Mouse (Mus musculus): ENCODE data around the gene Fam126a.

- TF ChIP-seq EP300 (IDR thresholded peaks at IDR 0.05; ENCODE audit: insufficient read depth, low read depth, low read length) (no peak), POLR2A (IDR thresholded peaks at IDR 0.05; ENCODE audit: insufficient read depth, low read length) (no peak)
Measured at GRCm38 (mm10) chr5:23909256-23909655, 121.2 kb downstream of the Fam126a start.
